Mouse (Mus musculus): ENCODE measurements at regions not wholly inside any gene's neighbourhood (a gene's known extent, or its start where the extent isn't known, plus 50 kb on each side); places are given as distances from the start of the nearest gene placed in this dataset.

DNA sequence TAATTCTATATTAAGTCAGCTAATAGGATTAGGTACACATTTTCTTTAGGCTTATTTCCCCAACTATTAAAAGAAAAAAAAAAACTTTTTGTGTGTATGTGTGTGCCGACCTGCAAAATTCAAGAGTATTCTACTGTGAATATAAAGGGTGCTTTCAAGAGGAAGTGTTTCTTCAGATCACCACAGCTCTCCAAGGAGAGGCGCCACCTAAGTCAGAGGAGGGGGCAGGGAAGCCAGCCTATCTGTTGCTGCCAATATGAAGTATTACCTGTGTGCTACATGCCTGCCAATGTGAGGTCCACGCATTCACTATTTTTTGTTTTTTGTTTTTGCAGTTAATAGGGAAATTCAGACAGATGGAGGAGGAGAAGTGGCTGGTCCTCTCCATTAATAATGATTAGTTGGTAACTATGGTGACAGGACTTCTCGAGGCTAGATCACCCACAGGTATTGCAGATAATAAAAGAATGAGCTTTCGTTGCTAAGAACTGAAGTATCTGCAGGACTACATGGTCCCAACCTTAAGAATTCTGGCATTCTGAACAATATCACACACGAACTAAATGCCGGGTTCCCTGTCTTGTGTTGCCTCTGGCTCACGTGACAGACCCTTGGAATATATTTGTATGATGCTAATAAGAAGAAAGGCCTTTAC is 177.5 kb downstream of the Fzd1 start:
- TF ChIP-seq EP300 (IDR thresholded peaks at IDR 0.05; ENCODE audit: insufficient read depth, low read depth, low read length), result no peak
- TF ChIP-seq CTCF (IDR thresholded peaks at IDR 0.05), result no peak
- TF ChIP-seq POLR2A (IDR thresholded peaks at IDR 0.05; ENCODE audit: insufficient read depth, low read depth, low read length), result no peak
